Mouse (Mus musculus) kidney, adult 2 months (tissue): ENCODE measurements at regions not wholly inside any gene's neighbourhood (a gene's known extent, or its start where the extent isn't known, plus 50 kb on each side); places are given as distances from the start of the nearest gene placed in this dataset.

Source experiments
- CTCF ChIP-seq: fragments of 200-500 bp; conservative IDR thresholded peaks from 2 replicates; pipeline ENCODE4 v1.5.1; 2011; ENCODE audit warnings: low read depth, mild to moderate bottlenecking, control low read depth, low read length, moderate library complexity, mixed read lengths; ENCODE audit not compliant: insufficient read depth, insufficient read length
- POLR2A ChIP-seq: fragments of 200-500 bp; IDR thresholded peaks from one replicate; pipeline ENCODE4 v1.6.1; 2011; ENCODE audit warnings: low read depth, low read length, control low read depth

DNA sequence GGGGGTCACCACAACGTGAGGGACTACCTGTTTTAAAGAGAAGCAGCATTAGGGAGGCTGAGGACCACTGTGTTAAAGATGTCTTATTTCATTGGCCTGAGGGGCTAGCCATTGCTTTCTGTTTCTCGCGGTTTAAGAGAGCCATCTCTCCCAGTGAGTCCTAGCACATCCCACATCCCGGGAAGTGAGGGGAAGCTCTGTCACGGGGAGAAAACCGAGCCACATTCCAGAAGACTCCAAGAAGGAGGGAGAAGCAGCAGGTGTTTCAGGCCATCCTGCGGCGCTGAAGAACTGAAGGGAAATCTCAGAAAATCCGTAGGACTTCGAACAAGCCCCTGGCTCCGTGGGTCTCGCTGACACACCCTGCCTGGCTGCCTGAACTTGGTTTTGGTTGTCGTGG is 177.3 kb downstream of the Tfap2c start:
- TF ChIP-seq CTCF: no peak
- no peak for TF ChIP-seq POLR2A
